Mouse (Mus musculus) neutrophil, adult 83 days (primary cell): ENCODE results near the gene B3gntl1. TPM values are rescaled to one million over a fixed set of nuclear protein-coding genes. Genes with fewer than 3 reads are reported as not detected.

Experiments used
- total RNA-seq, 2 experiments: library from RNA; stranded (reverse); gene quantifications; one replicate each; pipeline ENCODE4 v1.2.4; 2023

Gene B3gntl1
- 1 to 10 TPM; 6.4 to 7.8 TPM for total RNA-seq

DNA sequence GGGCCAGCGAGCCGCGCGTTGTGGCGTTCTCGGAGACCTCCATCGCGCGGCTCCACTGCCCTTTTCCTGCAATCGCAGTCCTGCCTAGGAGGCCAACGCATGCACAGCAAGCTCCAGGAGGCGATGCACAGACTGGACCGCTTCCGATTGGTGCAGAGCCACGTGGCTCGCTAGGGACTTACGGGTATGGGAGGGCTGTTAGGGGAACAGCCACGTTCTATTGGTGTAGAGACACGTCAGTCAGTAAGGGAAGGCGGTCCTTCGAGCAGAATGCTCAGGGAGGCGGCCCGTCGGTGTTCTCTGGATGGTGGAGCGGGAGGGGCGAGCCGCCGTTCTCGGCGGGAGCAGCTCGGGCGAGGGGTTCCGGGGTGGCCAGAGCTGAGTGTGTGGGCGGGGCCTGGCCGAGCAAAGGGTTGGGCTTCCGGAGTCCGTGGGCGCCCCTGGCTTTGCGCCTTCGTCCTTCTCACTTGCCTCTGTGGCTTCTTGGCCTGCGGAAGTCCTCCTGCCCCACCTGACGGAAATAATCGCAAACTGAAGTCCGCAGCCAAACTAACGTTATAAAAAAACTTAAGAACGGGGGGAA is at the start of gene B3gntl1:
TSS of gene B3gntl1 (minus strand) at position 164 of the 583 bp plus-strand sequence.

GRCm38 (mm10) chr11:121701244-121701643 is 28.3 kb upstream of the B3gntl1 start, which contains the start of gene Metrnl:
Gene Metrnl, plus strand, starts transcription at chr11:121701544.

Other genes starting within 250 kb of the B3gntl1 start
- 1 to 10 TPM; 3.5 to 4.1 TPM for gene Fn3k, start 238.2 kb downstream of the B3gntl1 start, total RNA-seq
- 10 to 100 TPM; 25.5 to 26.3 TPM for gene Tbcd, start 221.2 kb downstream of the B3gntl1 start, total RNA-seq
- gene Zfp750, start 153.8 kb downstream of the B3gntl1 start, total RNA-seq: under 1 TPM in 1 of 2 experiments, not detected in 1; 0.29 TPM
- 10 to 100 TPM; 61.7 to 66.7 TPM for gene Metrnl, start 28.4 kb upstream of the B3gntl1 start, total RNA-seq
- not detected for gene Ptchd3, start 157.1 kb upstream of the B3gntl1 start, total RNA-seq